Mouse (Mus musculus): ENCODE measurements at regions not wholly inside any gene's neighbourhood (a gene's known extent, or its start where the extent isn't known, plus 50 kb on each side); places are given as distances from the start of the nearest gene placed in this dataset.

- TF ChIP-seq EP300 (IDR thresholded peaks at IDR 0.05; ENCODE audit: low read depth) (no peak), CTCF (IDR thresholded peaks at IDR 0.05; ENCODE audit: low read depth) (no peak)
Observed at GRCm38 (mm10) chr13:31163878-31164495, 190.0 kb downstream of the Gm5447 start.

All from liver, postnatal 0 days (tissue).